Mouse (Mus musculus): ENCODE data around the gene Neurl4. TPM values are rescaled to one million over a fixed set of nuclear protein-coding genes. Genes with fewer than 3 reads are reported as not detected.
"Not testable (repeated sequence)": the region's sequence is repeated elsewhere in the genome, so short reads cannot be mapped to it uniquely, and the experiment has no call there.

Neurl4 gene
- 16.6 and 19.9 TPM in 2 replicates for polyA plus RNA-seq (2015; fragmentation: Nextera tagmentation; extraction: Ambion mirVana)

DNA sequence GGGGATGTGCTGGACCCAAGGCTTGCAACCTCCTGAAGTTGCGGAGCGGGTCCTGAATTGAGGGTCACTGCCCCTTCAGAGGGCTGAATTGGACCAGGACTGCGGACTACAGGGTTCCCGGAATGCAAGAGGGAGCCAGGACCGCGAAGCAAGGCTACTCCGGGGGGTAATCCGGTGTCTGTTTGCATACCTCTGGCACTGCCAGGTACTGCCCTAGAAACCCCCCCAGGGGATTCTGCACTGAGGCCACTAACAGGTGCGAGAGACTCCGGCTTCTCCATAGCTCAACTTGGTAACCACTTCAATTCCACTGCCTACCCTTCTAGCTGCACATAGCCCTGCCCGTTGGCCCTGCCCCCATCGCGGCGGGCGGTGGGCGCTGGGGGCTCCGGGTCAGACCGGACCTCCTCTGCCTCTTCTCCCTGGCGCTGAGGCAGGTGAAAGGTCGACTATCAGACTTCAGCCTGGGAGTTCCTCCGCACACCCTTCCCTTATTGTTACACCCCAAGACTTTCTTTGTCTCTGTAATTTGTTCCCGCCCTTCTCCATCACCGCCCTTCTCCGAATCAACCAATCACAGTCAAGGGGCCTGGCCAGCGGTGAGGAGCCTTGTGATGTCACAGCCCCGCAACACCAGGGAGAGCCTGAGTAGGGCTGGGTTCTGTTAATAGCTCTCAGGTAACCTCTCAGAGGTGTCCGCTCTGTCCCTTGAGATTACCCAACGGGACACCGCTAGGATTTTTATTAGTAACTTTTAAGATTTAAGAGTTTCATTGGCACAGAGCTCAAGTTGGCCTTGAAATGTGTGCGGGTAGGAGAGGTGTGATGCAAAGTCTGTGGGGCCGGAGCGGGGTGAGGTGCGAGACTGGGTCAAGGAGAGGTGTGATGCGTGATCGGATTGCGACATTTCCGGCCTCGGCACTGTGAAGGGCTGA, at the start of gene Neurl4, which contains the start of gene 2810408A11Rik:
Gene Neurl4, plus strand, starts transcription at position 602 of the 935 bp plus-strand sequence.
Gene 2810408A11Rik, minus strand, starts transcription at position 517 of the 935 bp plus-strand sequence.
- Histone ChIP-seq H3K4me1 (replicated peaks) (peaks cover 34% of the 10 kb centered on the region), H3K36me3 (peaks cover 23% of the 10 kb centered on the region), H3K27ac (replicated peaks) (peak within 1 kb of the TSS; percentile 97), H3K9ac (peak within 1 kb of the TSS; percentile 94), H3K4me3 (peak within 1 kb of the TSS; percentile 91), H3K4me2 (peak within 1 kb of the TSS; percentile 88), H3K27me3 (no peaks in the 10 kb centered on the region), H3K9me3 (no peaks in the 10 kb centered on the region)
- under 1% methylated on average over 38 of the region's 38 CpGs for WGBS
- ATAC-seq (ENCODE audit: low FRiP score, low read depth): peak; percentile 95

DNA sequence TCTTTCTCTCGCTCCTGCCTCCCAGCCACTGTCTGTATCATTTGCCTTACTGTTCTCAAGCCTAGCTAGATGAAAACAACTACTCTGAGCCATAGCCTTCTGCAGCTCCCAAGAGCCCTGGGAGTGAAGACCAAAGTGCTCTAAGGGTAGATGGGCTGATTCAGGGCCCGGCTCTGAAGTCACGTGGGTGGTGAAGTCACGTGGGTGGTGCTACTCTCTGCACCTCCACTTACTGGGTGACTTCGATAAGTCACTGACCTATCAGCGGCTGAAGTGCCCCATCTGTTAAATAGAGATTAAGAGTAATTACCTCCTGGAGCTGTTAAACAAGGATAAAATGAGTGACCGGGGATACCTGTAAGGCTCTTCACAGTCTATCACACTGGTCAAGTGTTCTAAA, 46.9 kb upstream of the Neurl4 start:
- Histone ChIP-seq H3K27me3 (peaks cover 18% of the 10 kb centered on the region), H3K27ac (replicated peaks) (no peak overlapping the region), H3K9ac (no peak overlapping the region), H3K36me3 (peaks cover 14% of the 10 kb centered on the region; the same call in 1 of the 2 replicates), H3K4me2 (no peak overlapping the region), H3K9me3 (no peaks in the 10 kb centered on the region), H3K4me1 (replicated peaks) (peaks cover 4% of the 10 kb centered on the region; the same call in 1 of the 2 replicates), H3K4me3 (no peak overlapping the region)
- 0 out of 2 replicates have a peak, but pooled peaks have one; percentile 33 for ATAC-seq (ENCODE audit: low FRiP score, low read depth)
- 75% methylated on average over 7 of the region's 7 CpGs for WGBS

DNA sequence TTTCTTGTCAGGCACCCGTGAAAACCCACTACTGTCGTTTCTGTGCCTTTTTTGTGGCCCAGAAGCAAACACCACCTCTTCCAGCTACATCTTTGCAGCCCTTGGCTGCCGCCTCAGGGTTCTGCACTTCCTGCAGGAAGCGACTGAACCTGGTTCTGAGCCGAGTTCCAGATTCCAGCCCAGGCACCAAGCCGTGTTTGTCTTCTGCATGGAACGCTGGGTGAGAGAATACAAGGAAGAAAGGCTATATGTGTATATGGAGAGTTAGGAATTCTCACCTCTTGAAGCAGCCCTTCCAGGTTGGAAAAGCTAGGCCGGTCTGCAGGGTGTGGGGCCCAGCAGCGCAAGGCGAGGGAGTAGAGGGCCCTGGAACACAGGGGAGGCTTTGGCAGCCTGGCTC, 46.2 kb upstream of the Neurl4 start:
- no peak for ATAC-seq (ENCODE audit: low FRiP score, low read depth)
- Histone ChIP-seq H3K9me3 (no peaks in the 10 kb centered on the region), H3K4me1 (replicated peaks) (peaks cover 4% of the 10 kb centered on the region; the same call in 1 of the 2 replicates), H3K4me2 (no peak overlapping the region), H3K27ac (replicated peaks) (no peak overlapping the region), H3K4me3 (no peak overlapping the region), H3K36me3 (peaks cover 13% of the 10 kb centered on the region; the same call in 1 of the 2 replicates), H3K27me3 (peaks cover 20% of the 10 kb centered on the region), H3K9ac (no peak overlapping the region)
- 84% methylated on average over 10 of the region's 10 CpGs for WGBS

DNA sequence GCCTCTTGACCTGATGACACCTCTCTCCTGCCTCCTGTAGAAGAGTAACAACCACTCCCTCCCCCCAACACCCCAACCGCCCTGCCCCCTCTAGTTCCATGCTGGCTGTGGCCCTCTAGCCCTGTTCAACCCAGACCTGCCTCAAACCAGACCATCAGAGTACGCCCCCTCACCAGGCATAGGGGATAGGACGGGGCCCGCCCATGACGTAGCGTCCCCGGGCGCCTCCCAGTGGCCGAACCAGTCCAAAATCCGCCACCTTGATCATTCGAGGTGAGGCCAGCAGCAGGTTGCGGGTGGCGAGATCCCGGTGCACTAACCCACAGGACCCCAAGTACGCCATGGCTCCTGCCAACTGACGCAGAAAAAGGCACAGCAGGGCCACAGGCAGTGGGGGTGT, 45.5 kb upstream of the Neurl4 start:
- Histone ChIP-seq H3K9me3 (no peaks in the 10 kb centered on the region), H3K36me3 (peaks cover 9% of the 10 kb centered on the region; the same call in 1 of the 2 replicates), H3K9ac (no peak overlapping the region), H3K27me3 (peaks cover 22% of the 10 kb centered on the region), H3K4me2 (no peak overlapping the region), H3K27ac (replicated peaks) (no peak overlapping the region), H3K4me3 (no peak overlapping the region), H3K4me1 (replicated peaks) (peaks cover 4% of the 10 kb centered on the region; the same call in 1 of the 2 replicates)
- 23% methylated on average over 16 of the region's 16 CpGs for WGBS
- 0 out of 2 replicates have a peak, but pooled peaks have one; percentile 38 for ATAC-seq (ENCODE audit: low FRiP score, low read depth)

DNA sequence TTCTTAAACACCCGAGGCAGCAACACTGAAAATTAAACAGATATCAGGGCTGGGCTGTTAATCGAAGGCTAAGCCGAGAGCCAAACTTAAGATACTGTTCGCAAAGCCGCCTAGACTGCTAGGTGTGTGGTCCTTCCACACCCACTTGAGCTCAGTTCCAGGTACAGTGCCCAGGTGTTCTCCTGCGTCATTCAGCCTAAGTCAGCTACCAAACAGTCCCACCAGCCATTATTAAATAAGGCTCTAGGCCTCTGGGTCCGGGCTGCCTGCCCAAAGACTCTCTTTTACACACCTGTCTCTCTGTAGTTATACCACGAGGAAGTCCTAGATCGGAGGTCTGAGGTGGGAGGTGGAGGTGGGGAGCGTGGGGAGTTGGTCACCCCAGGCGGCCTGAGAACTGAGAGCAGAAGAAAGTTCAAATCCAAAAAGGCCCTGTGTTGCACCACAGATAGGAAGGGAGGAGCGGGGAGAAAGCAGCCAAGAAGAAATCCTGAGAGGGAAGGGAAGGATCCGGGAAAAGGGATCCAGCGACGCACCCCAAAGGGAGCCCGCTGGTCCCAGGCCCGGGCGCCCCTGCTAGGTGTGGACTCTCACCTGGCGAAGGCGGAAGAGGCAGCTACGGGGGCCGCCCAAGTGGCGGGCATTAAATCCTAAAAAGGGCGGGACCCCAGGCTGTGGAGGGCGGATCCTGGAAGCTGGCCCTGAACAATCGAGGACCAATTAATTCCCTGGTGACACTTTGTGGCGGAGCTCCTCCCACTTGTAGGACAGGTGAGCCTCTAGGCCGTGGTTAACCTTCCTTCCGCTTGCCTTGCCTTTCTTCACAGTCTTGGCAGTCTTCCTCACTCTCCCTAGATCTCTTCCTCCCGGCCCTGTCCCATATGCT, 42.5 kb upstream of the Neurl4 start, which contains the start of gene Tnk1:
Gene Tnk1, minus strand, starts transcription at position 618 of the 886 bp plus-strand sequence.
- Histone ChIP-seq H3K4me1 (replicated peaks) (peaks cover 4% of the 10 kb centered on the region; the same call in 1 of the 2 replicates), H3K4me3 (no peak within 1 kb of the TSS), H3K9me3 (no peaks in the 10 kb centered on the region), H3K4me2 (no peak within 1 kb of the TSS), H3K27ac (replicated peaks) (no peak within 1 kb of the TSS), H3K9ac (no peak within 1 kb of the TSS), H3K36me3 (no peaks in the 10 kb centered on the region), H3K27me3 (peaks cover 22% of the 10 kb centered on the region)
- WGBS: 23% methylated on average over 30 of the region's 30 CpGs
- ATAC-seq (ENCODE audit: low FRiP score, low read depth): no peak

DNA sequence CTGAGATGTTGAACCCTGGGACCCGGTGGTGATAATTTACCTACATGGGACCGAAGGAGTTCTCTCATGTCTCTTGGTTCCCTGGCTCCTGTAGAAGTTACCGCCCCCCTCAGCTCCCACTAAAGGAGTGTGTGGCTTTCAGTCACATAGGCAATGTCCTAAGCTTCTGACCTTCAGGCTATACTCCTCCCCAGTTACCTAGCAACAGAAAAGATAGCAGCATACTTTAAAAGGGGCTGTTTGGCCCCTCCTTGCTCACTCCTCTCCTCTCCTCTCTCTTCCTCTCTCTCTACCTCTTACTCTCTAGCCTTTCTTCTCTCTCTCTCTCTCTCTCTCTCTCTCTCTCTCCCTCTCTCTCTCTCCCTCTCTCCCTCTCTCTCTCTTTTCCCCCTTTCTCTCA, 37.1 kb upstream of the Neurl4 start:
- H3K4me1 ChIP-seq (replicated peaks); H3K27ac ChIP-seq (replicated peaks); ATAC-seq (ENCODE audit: low FRiP score, low read depth); H3K9ac ChIP-seq; H3K27me3 ChIP-seq; H3K4me2 ChIP-seq; H3K9me3 ChIP-seq; H3K4me3 ChIP-seq; H3K36me3 ChIP-seq: not testable (repeated sequence)
- WGBS: 77% methylated on average over 3 of the region's 3 CpGs

DNA sequence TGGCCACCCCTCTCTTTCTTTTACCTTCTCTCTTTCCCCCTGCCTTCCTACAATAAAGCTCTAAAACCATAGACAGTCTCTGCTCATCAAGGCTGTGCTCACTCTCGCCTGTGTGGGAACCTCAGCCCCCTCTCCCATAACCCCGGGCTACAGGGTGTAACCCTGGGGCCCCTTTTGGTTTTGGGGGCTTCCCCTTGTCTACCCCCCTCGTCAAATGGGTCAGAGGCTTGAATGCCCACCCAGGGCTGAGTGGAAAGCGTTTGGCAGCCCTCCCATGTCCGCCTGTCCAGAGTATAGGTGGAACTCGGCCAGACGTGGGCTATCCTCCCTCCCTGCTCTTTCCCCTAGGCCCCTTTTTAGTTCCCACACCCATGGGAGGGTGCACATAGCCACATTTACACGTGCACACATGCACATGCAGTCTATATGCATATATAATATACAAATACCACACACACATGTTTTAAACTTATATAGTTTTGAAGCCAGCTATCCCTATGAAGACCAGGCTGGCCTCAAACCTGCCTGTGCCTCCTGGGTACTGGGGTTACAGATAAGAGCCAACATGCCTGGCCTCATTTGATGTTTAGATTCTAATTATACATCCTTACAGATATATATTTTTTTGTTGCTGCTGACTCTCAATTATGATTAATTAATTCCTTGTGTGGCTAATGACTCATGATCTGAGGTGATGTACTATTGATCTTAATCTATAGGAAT, 36.6 kb upstream of the Neurl4 start:
- no peak overlapping the region for H3K4me3 ChIP-seq
- H3K4me2 ChIP-seq: no peak overlapping the region
- no peaks in the 10 kb centered on the region for H3K9me3 ChIP-seq
- no peaks in the 10 kb centered on the region for H3K4me1 ChIP-seq (replicated peaks)
- ATAC-seq (ENCODE audit: low FRiP score, low read depth): no peak
- H3K27ac ChIP-seq (replicated peaks): no peak overlapping the region
- H3K9ac ChIP-seq: no peak overlapping the region
- 0 out of 2 replicates have a peak, but pooled peaks cover 2% of the 10 kb centered on the region for H3K27me3 ChIP-seq
- 47% methylated on average over 8 of the region's 8 CpGs for WGBS
- H3K36me3 ChIP-seq: no peaks in the 10 kb centered on the region

DNA sequence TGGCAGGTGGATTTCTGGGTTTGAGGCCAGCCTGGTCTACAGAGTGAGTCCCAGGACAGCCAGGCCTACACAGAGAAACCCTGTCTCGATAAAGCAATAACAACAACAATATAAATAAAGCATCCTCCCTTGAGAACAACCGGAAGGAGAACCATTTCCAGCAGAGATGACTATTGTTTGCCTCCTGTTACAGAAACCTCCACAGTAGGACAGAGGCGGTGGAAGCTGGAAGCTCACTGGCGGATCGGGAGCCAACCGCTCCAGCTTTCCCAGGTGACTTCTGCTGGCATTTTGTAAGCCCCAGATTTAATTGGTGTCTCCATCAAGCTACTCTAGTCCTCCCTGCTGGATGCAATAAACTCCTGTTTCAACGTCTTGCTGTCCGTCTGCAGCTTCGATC, 35.3 kb upstream of the Neurl4 start:
- Histone ChIP-seq H3K9me3 (no peaks in the 10 kb centered on the region), H3K4me2 (no peak overlapping the region), H3K27me3 (no peaks in the 10 kb centered on the region), H3K36me3 (no peaks in the 10 kb centered on the region), H3K4me1 (replicated peaks) (no peaks in the 10 kb centered on the region), H3K9ac (no peak overlapping the region), H3K27ac (replicated peaks) (no peak overlapping the region), H3K4me3 (no peak overlapping the region)
- ATAC-seq (ENCODE audit: low FRiP score, low read depth): no peak
- 77% methylated on average over 9 of the region's 9 CpGs for WGBS

DNA sequence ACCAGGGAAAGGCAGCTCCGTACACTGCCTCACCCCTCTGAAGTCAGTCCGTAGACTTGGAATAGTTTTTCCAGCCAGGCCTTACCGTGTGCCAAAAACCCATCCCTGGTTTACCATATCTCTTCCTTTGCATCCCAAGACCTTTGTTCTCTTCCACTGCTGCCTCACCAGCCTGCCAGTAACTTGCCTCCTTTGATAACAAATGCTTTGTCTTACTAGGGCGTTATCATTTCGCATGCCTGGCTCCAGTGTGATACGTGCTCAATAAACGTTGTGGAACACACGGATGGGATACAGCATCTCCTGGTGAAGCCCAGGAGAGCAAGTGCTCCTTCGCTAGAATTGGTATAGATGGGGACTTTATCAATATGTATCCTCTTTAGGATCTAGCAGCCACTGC, 33.5 kb upstream of the Neurl4 start:
- 69% methylated on average over 9 of the region's 9 CpGs for WGBS
- no peaks in the 10 kb centered on the region for H3K9me3 ChIP-seq
- no peak for ATAC-seq (ENCODE audit: low FRiP score, low read depth)

DNA sequence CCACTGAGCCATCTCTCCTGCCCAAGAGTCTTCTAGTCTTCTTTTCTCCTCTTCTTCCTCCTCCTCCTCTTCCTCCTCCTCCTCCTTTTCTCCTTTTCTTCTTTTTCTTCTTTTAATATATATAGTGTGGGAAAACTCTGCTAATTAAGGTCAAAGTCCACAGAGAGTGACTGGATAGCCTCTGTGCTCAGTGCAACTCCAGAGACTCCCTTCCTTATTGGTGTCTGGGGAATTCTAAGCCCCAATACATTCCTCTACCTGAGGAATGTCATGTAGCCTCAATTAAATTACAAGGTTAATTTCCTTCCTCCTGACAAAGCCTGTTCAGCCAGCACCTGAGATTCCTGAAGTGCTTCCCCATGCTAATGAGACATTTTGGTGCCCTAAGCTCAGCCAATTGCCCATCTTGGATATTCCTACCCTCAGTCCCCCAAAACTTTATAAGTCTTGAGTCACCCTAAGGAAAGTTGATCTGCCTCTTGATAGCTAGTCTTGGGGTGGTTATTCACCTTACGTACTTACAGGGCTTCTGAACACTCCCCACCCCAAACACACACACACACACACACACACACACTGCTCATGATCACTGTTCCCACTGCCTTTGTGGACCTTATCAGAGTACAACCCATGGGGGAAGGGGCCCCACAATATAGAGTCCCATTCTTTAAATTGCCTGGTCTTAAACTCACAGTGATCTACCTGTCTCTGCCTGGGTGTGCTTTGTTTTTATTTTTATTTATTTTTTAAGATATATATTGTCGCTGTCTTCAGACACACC, 30.4 kb upstream of the Neurl4 start:
- H3K36me3 ChIP-seq: no peaks in the 10 kb centered on the region
- H3K27ac ChIP-seq (replicated peaks): no peak overlapping the region
- H3K4me1 ChIP-seq (replicated peaks): no peaks in the 10 kb centered on the region
- no peaks in the 10 kb centered on the region for H3K9me3 ChIP-seq
- no peak overlapping the region for H3K9ac ChIP-seq
- ATAC-seq (ENCODE audit: low FRiP score, low read depth): no peak
- H3K27me3 ChIP-seq: no peaks in the 10 kb centered on the region
- no peak overlapping the region for H3K4me2 ChIP-seq
- 98% methylated on average over 2 of the region's 2 CpGs for WGBS
- no peak overlapping the region for H3K4me3 ChIP-seq

More for the DNA sequence above, 33.5 kb upstream of the Neurl4 start:
- Histone ChIP-seq H3K27me3 (no peaks in the 10 kb centered on the region), H3K4me2 (no peak overlapping the region), H3K4me1 (replicated peaks) (no peaks in the 10 kb centered on the region), H3K9ac (no peak overlapping the region), H3K36me3 (no peaks in the 10 kb centered on the region), H3K4me3 (no peak overlapping the region), H3K27ac (replicated peaks) (no peak overlapping the region)
